Mouse (Mus musculus): ENCODE data around the gene Gm9945.

The Gm9945 gene

DNA sequence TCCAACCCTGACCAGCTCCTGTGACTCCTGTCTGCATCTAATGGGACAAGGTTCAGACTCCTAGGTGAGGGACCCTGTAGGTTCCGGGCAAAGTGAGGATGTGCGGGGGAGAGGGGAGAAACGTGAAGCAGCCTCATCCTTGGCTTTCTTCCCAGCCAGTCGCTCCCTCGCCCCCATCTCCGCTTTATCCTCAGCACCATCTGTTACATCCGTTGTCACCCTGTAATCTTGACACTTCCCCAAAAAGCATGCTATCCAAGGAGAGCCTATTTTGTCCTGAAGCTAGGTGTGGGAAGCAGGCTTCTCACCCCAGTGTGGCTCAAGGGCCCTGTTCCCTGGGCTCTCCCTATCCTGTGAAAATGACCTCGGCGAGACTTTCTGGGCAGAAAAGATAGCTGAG is 43.0 kb downstream of the Gm9945 start:
- DNase-seq (ENCODE audit: low read depth), result no peak

DNA sequence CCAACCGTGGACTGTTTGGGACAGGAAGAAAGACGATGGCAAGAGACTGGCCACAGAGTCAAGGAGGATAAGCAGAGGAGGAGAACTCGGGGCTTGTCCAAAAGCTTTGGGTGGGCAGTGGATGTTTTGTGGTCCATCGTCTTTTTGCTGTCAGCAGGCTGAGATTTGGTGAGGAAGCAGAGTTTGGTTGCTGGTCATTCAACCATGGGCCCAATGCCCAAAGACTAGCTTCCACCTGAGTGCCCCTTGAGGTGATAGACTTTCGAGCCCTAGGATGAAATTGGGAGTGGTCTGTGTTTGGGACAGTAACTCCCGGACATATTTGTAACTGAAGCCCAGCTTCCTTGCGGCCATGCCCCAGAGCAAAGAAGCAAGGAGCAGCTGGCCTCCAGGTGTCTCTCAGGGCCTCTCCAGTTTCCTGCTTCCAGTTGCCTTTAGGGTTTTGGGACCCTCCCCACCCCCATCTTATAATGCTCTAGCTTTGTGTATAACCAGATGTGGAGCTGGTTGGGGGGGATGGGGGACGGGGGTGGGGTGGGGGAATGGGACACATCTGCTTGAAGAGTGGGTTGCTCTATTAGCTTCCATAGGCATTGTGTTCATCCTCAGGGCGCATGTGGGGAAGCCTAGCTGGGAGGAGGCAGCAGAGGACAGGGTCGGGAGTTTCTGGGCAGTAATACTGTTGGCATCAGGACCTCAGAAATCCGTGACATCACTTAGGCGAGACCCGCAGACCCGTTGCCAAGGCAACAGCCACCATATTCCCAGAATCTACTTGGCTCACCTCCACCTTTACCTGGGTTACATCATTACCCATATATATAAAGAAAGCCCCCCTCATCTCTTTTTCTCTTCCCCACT is 43.8 kb downstream of the Gm9945 start:
- no peak for DNase-seq (ENCODE audit: low read depth)

DNA sequence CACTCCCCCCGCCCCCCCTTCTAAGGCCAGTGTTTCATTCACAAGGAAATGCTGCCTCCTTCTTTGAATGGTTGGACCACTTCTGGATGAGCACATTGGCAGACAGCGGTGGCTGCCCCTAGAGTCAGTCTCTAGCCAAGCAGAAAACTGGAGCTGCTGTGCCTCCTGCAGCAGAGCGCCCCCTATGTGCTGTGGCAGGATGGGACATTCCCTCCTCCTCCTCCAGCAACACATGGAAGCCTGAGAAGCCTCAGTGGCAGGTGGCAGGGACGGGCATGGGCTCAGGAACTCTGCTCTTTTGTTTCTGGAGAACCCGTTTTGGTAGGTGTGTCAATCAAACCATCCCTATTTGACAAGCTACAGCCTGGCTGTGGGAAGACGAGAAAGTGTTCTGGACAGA is 44.9 kb downstream of the Gm9945 start:
- no peak for DNase-seq (ENCODE audit: low read depth)

DNA sequence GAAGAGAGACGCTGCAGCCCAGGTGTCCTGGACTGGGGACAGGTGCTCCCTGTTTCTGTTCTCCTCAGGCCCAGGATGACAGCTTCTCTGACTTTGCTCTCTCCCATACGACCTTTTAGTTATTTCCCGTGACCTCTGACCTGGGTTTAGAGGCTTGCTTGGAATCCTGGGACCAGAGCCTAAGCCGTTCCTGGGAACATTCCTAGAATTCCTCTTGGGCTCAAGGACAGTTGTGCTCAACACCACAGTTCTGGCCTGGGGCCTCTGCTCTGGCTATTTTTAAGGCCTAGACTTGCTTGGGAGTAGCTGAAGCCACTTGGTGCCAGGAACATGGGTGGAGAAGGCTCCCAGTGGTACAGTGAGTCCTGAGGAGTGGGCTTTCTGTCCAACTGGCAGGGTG is 45.5 kb downstream of the Gm9945 start:
- no peak for DNase-seq (ENCODE audit: low read depth)

DNA sequence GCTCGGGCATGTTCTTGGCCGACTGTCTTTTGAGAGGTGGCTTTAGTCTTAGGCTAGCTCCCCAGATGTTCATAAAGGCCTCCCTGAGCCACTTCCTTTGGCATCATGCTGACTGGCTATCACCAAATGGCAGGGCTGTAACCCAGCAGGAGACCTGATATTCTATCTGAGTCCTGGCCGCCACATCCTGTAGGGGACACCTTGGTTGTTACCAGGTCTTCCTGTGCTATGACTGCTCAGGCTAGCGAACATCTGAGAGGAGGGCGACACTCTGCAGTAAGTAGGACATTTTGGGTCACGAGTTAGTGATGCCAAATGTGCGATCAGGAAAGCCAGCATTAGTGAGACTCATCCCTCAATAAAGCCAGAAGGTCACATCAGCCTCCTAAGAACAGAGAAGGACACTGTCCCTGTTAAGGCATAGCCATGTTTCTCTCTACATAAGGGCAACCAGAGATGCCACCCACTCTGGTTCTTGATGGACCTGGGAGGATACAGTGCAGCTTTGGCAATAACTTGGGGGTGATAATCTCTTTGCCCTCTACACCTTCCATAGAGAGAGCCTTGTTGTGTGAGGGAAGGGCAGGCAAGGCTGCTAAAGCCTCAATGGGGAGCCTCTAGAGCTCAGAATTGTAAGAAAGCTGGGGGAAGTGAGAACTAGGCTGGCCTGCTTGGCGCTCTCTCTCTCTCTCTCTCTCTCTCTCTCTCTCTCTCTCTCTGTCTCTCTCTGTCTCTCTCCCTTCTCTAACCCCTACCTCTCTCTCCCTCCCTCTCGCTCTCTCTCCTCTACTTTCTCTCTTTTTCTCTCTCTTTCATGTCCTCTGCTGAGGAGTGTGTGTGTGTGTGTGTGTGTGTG is 48.7 kb downstream of the Gm9945 start:
- no peak for DNase-seq (ENCODE audit: low read depth)

DNA sequence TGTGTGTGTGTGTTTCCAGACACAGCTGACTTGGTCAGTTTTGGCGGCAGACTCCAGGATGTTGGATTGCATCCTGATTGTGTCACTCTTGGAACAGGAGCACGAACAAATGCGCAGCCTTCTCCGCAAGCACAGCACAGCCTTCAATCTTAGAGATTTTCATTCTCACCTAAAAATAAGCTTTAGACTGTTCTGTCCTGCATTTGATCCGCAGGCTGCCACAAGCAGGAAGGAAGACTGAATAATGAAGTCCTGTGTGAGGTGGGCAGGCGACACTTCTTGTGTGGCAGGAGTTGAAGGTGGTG is 49.2 kb downstream of the Gm9945 start:
- DNase-seq (ENCODE audit: low read depth), result no peak

DNA sequence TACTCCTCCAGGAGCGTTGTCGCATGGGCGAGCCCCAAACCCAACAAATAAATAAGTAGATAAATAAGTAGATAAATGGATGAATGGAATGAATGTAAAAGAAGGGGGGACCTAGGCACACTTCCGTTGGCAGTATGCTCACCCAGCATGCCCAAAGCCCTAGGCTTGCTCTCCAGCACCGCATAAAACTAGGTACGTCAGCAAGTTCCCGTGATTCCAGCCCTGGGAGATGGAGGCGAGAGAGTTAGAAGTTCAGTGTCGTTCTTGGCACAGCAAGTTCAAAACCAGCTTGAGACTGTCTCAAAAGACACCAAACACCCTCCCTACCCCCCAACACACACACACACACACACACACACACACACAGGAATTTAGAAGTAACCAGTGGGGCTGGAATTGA is 50.0 kb downstream of the Gm9945 start:
- no peak for DNase-seq (ENCODE audit: low read depth)

All from c-Kit-positive CD71-positive TER-119-negative erythroid progenitor cells, embryonic 14.5 days (primary cell).